Mouse (Mus musculus) embryonic stem cell, embryonic (primary cell): ENCODE results near the gene Fanci.

Source experiments
- CTCF ChIA-PET, 4 experiments: fragments of 300-600 bp in 2 of 4; fragments of 350-600 bp in 2 of 4; sonication (Branson Sonifier 250); formaldehyde crosslinking; loops; one replicate each; lab custom pipeline; 2022; ENCODE audit warnings: inconsistent platforms in 2 of 4; lab: Charles Lee
- POLR2A ChIA-PET, 4 experiments: fragments of 300-600 bp in 2 of 4; fragments of 350-600 bp in 2 of 4; sonication (Branson Sonifier 250); formaldehyde crosslinking; loops; one replicate each; lab custom pipeline; 2022; ENCODE audit warnings: antibody characterized with exemption in 4 of 4, inconsistent platforms in 1 of 4; lab: Charles Lee

Fanci gene

DNA sequence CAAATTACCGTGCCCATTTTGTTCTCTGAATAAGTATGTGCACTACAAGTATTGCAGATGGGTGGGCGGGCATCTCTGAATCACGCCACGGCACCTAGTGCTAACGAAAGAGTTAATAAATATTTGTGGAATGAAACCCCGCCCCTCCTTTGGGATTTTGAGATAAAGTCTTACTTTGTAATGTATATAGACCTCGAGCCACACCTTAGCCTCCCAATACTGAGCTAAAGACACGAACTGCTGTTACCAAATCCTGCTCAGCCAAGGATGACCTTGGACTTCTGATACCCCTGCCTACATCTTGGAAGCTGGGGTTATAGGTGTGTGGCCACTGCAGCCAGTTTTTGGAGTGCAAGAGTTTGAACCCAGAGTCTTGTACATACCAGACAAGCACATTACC is 6.7 kb downstream of the Fanci start:
- POLR2A ChIA-PET, result interaction anchor here (0.6 to 9.5 kb wide), 59 partner anchors 9 to 732 kb away, joined by 3 to 58 read pairs (median 4); partner anchors contain the start of genes Rlbp1 (in 3 of the 4), Ticrr (in 3 of the 4) and Abhd2 (in 1 of the 4)

DNA sequence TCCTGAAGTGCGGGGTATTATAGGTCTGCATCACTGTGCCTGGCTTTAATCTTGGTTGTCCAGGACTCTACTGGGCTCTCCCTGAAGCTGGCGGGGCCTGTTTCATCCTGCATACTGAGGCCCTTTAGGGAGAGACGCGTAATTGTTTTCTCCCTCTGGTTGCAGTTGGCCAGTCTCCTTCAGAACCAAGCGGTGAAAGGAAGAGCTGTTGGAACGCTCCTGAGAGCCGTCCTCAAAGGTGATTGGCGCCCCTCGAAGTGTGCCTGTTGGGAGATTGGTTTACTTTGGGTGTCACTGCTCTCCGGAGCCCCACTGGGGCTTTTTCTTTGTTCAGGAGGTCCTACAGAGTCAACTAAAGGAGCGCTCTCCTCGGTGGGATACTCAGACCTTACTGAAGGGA is 7.2 kb downstream of the Fanci start:
- CTCF ChIA-PET, result interaction anchor here in 2 of 4 experiments (0.5 to 1.8 kb wide), 5 partner anchors 13 to 170 kb away, joined by 3 to 5 read pairs (median 4); partner anchors contain the start of gene Rlbp1 (in 1 of the 2)
- POLR2A ChIA-PET, result interaction anchor here (0.7 to 9.5 kb wide), 53 partner anchors 8 to 731 kb away, joined by 3 to 58 read pairs (median 4); partner anchors contain the start of genes Rlbp1 (in 3 of the 4) and Ticrr (in 3 of the 4)

More for the DNA sequence above, 6.7 kb downstream of the Fanci start:
- CTCF ChIA-PET, result interaction anchor here in 3 of 4 experiments (0.5 to 1.8 kb wide), 5 partner anchors 12 to 170 kb away, joined by 3 to 5 read pairs (median 4); partner anchors contain the start of gene Rlbp1 (in 1 of the 3)

DNA sequence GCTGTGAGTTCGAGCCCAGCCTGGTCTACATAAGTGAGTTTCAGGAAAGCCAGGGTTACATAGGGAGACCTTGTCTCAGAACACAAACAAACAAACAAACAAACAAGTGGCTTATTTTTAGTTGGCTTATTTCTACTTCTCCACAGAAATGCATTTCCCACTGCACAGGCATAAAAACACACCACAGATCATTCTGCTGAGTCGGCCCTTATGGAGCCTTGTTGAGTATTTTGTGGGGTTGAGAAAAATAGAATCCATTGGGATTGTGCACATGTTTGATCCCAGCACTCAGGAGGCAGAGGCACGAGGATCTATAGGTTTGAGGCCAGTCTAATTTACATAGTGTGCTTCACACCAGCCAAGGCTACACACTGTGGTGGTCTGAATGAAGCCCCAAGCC is 8.6 kb downstream of the Fanci start:
- POLR2A ChIA-PET, result interaction anchor here in 1 of 4 experiments (9.5 kb wide), 1 partner anchor 28 kb away, joined by 58 read pairs; no protein-coding TSS in a partner anchor
- CTCF ChIA-PET, result no interaction called here

DNA sequence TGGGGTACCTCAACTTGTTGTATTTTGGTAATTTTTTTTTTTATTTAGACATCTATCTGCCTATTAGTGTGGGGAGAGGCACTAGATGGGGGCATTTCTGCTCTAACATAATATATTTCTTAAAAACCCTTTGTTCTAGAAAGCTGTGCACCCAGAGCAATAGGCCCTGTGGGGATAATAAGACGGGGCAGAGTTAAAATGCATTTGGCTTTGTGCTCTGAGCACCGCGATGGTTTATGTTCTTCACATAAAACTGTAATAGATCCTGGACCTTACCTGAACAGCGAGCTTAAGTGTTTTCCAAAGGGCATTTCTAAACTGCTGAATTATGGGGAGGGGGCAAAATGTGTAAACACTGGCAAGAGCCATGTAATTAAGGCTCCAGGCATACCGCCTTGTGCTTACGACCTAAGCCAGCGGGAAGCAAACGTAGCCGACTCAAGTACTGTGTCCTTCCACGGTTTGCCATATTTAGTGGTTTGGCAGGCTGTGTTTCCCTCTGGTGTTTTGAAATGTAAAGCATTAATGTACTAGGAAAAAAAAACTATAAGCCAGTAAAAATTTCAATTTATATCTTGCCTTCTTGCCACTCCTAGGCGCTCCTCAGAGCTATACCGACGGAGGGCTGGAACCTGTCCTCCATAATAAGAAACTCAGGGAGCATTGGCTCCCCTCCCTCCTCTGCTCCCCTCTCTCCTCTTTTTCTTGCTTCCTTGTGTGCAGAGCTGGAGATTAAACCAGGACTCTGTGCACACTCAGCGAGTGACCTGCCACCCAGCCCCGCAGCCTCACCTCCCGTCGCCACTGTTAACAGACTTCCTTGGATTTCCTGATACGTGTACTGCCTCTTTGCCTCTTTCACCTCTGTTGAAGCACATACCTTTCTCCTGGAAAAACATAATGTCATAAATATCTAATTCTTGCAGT is 23.0 kb downstream of the Fanci start:
- POLR2A ChIA-PET, result interaction anchor here in 3 of 4 experiments (0.7 to 3.3 kb wide), 7 partner anchors 9 to 745 kb away, joined by 3 to 13 read pairs (median 4); no protein-coding TSS in a partner anchor
- CTCF ChIA-PET, result interaction anchor here in 1 of 4 experiments (0.6 kb wide), 1 partner anchor 69 kb away, joined by 3 read pairs; no protein-coding TSS in a partner anchor

DNA sequence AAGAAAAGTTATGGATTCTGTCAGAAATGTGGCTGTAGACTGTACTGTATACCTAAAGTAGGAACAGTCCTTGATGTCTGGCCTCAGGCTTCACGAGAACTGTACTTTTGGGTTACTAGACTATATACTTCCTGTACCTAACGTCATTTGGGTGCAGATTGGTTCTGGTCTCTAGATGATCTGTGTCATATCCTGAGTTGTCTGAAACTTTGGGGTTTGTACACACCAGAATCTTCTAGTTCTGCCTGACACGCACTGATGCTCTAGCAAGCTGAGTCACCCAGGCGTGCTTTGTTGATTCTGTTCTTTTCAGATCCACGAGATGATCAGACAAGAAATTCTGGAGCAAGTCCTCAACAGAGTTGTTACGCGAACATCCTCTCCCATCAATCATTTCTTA is 28.2 kb downstream of the Fanci start:
- CTCF ChIA-PET, result no interaction called here
- POLR2A ChIA-PET, result no interaction called here

DNA sequence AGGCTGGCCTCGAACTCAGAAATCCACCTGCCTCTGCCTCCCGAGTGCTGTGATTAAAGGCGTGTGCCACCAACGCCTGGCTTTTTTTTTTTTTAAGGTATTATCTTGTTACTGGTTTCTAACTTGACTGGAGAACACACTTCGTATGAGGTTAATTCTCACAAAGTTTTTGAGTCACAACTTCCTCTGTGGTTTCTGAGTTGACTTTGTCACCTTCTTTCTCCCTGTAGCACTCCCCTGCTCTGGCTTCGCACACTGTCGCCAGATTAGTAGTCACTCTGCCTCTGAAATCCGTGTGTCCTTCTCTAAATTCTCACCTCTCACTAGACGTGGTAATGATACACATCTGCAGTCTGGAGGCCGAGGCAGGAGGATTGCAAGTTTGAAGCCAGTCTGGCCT is 31.1 kb downstream of the Fanci start:
- CTCF ChIA-PET, result no interaction called here
- POLR2A ChIA-PET, result interaction anchor here in 1 of 4 experiments (0.6 to 1.5 kb wide), 3 partner anchors 13 to 154 kb away, joined by 3 read pairs; no protein-coding TSS in a partner anchor

DNA sequence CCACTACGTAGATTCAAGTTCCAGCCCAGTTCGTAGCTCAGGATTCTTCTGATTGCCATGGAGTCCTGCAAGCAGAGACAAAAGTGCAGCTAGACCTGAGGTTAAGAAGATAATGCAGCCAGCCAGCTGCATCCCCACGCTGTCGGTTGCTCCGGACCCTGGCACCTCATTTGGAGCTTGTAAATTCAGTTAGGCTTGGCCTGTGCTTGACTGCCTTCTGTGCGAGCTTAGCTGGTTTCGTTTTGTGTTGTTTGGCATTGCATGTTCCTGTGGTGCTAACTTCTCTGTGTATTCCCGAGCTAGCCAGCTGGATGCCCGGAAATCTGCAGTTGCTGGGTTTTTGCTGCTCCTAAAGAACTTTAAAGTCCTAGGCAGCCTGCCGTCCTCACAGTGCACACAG is 34.1 kb downstream of the Fanci start:
- ChIA-PET POLR2A (interaction anchor here in 3 of 4 experiments (0.5 to 6.8 kb wide), 24 partner anchors 8 to 150 kb away, joined by 3 to 58 read pairs (median 5); partner anchors contain the start of gene Fanci (in 1 of the 3)), CTCF (interaction anchor here in 2 of 4 experiments (0.5 to 1.5 kb wide), 3 partner anchors 30 to 80 kb away, joined by 3 to 4 read pairs (median 4); no protein-coding TSS in a partner anchor)

DNA sequence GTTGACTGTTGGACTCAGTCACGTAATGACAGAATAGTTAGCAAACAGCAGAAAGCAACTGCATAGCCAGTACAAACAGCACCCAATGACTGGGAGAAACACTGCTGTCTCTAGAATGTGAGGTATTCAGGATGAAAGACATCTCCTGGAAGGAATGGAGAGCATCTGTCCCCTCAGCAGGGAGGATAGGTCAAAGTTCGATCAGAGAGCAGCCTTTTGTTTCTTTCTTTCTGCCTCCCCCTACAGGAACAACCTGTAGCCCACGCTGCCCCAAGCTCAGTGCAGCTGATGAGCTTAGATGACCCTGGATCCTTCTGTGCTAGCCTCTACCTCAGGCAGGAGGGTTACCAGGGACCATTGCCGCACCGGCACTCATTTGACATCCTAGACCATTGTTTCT is 36.5 kb downstream of the Fanci start:
- ChIA-PET CTCF (interaction anchor here in 1 of 4 experiments (0.9 kb wide), 1 partner anchor 46 kb away, joined by 3 read pairs; no protein-coding TSS in a partner anchor), POLR2A (interaction anchor here in 3 of 4 experiments (0.6 to 6.8 kb wide), 13 partner anchors 10 to 149 kb away, joined by 3 to 58 read pairs (median 3); partner anchors contain the start of gene Fanci (in 1 of the 3))

DNA sequence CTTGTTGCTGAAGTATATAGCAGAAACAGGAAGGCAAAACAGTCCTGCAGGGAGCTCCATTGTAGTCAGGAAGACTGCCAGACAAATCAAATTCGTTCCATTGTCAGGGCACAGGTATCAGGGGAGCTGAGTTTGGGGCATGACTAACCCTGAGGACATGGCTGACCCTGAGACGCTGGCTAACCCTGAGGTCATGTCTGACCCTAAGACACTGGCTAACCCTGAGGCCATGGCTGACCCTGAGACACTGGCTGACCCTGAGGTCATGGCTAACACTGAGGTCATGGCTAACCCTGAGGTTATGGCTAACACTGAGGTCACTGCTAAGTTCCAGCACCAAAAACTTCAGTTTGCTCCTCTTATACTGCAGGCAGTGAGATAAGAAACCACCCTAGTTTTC is 48.3 kb downstream of the Fanci start:
- ChIA-PET CTCF (interaction anchor here in 1 of 4 experiments (0.5 kb wide), 1 partner anchor 555 kb away, joined by 3 read pairs; no protein-coding TSS in a partner anchor), POLR2A (interaction anchor here in 2 of 4 experiments (1.2 to 1.9 kb wide), 3 partner anchors 15 to 19 kb away, joined by 3 to 6 read pairs (median 5); no protein-coding TSS in a partner anchor)

DNA sequence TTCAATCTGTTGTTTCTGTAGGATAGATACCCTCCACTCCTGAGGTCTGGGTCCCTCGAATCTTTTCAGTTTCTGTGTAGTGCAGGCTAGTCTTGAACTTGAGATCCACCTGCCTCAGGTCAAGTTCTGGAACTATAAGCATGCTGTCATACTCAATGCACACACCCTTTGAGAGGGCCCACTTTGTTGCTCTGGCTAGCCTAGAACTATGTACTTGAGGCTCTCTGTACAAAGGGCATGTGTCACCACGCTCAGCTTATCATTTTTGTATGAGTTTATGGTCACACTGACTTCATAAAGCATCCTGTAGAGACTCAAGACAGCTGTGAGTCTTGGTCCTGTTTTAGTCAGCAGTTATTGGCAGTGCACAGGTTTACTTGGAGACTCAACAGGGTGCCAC is 55.3 kb downstream of the Fanci start:
- CTCF ChIA-PET, result no interaction called here

DNA sequence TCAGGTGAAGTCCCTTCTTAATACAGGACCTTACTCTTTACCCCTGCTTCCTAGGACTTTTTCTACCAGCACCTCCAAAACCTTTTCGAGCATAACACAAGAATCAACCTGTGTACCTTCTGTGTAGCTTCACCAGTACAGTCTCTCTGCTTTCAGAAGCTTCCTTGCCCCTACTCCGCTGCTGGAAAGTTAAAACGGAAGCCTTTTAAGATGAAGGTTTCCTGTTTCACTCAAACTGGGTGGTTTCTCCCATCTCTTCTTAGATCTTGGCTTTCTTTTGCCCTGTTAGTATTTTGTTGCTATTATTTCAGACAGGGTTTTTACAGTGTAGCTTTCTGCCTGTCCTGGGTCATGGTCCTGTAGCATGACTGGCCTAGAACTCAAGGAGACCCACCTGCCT is 55.8 kb downstream of the Fanci start:
- CTCF ChIA-PET, result no interaction called here
- POLR2A ChIA-PET, result interaction anchor here in 2 of 4 experiments (0.6 to 5.2 kb wide), 8 partner anchors 9 to 303 kb away, joined by 3 to 31 read pairs (median 4); no protein-coding TSS in a partner anchor

More for the DNA sequence above, 55.3 kb downstream of the Fanci start:
- POLR2A ChIA-PET, result interaction anchor here in 2 of 4 experiments (0.6 to 5.2 kb wide), 8 partner anchors 12 to 303 kb away, joined by 3 to 31 read pairs (median 4); no protein-coding TSS in a partner anchor

DNA sequence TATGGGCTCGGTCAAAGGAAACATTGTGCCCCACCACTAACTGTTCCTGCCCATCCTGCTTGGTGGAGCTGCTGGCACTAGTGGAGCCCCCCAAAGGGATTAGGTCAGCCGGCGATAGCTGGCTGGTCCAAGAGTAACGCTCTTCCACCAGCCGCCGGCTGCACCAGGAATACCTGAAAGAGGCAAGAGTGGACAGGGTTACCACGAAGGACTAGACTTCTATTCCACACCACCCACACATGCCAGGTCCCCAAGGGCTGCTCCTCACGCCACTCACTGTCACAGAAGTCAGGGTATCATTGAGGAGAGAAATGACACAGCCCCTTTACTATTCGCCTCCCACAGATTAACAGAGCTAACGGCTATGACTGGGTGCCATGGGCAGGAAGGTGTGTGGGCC is 70.0 kb downstream of the Fanci start:
- CTCF ChIA-PET, result interaction anchor here in 2 of 4 experiments (0.6 to 0.7 kb wide), 2 partner anchors 69 to 92 kb away, joined by 3 read pairs; no protein-coding TSS in a partner anchor
- POLR2A ChIA-PET, result interaction anchor here in 3 of 4 experiments (1.0 to 3.0 kb wide), 9 partner anchors 8 to 90 kb away, joined by 3 to 15 read pairs (median 3); no protein-coding TSS in a partner anchor

DNA sequence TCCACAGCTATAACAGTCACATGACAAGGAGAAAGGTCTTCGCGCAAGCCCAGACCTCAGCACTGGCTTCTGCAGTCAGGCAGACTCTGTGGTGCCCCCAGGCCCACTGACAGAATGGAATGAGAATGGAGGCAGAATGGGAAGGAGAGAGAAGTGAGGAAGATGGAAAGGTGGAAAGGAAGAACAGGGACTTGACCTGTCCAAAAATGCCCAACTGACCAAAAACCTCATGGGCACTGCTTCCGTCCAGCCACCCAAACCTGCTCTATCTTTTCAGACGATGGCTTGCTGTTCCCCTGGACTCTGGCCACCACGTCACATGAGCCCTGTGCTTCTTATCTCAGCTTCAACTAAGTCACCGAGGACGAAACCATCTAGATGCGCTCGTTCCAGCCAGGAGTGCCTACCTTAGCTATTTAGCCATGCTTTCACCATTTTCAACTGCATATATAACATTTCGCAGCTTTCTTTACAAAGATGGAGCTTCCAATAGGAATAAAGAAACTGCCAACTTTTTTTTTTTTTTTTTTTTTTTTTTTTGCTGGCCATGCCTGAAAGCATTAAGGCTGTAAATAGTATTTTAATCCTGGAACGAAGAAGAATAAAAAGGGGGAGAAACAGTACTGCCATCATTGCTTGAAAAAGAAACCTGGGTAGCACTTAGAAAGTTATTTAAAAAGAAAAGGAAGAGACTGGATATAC is 71.8 kb downstream of the Fanci start:
- CTCF ChIA-PET, result interaction anchor here in 1 of 4 experiments (0.7 kb wide), 1 partner anchor 65 kb away, joined by 5 read pairs; no protein-coding TSS in a partner anchor
- POLR2A ChIA-PET, result interaction anchor here (0.6 to 4.7 kb wide), 13 partner anchors 10 to 1257 kb away, joined by 3 to 33 read pairs (median 4); partner anchors contain the start of gene Fanci (in 1 of the 4)

DNA sequence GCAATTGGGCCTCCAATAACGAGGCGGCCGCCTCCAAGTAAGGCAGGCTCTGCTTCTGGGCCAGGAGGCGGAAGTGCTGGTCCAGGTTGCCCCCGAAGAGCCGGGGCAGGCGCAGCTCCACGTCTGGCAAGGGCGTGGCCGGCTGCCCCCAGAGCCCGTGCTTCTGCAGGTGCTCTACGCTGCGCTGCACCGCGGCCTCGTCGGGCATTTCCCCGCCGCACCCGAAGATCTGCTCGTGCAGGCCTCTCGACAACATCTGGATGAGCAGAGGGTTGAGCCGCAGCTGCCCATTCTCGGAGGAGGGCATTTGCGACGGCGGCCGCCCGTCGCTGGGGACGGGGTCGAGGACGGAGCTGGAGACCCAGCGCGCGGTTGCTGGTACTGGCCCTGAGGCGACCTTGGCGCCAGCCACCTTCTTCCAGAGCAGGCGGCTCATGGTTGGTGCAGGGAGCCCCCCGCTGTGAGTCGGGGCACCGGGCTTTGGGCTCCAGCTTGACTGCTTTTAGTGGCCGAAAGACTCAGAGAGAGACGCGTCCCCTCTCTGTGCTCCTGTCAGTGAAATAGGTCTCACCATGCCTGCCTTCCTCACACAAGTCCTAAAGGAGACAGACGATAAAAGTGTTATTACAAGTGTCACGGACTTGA is 73.2 kb downstream of the Fanci start:
- ChIA-PET CTCF (interaction anchor here in 1 of 4 experiments (0.9 kb wide), 1 partner anchor 119 kb away, joined by 3 read pairs; no protein-coding TSS in a partner anchor), POLR2A (interaction anchor here (0.5 to 4.7 kb wide), 26 partner anchors 10 to 228 kb away, joined by 3 to 33 read pairs (median 4); partner anchors contain the start of genes Abhd2 (in 1 of the 4) and Fanci (in 1 of the 4))

DNA sequence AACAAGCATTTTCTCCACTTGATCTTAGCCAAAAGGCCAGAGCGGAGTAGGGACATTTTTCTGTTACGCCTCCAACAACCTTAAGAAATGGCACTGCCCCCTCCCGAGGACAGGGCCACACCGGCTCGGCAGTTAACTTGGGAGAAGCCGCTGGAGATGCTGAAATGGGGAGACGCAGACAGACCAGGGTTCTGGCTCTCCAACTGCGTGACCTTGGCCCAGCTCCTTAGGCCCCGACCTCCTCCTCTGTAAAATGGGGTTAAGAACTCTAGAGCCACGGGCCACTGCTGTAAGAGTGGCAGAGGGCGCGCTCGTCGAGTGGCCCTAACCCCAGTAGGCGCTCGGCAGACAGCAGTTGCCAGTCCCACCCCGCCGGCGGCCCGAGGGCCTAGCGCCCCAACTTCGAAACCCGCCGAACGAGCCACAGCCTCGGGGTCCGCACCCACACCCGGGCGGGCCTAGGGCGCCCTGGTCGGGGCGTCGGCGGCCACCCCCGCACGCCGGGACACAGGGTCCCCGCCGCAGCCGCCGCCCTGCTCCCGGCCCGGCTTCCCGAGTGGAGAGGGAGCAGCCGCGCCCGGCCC is 73.8 kb downstream of the Fanci start:
- ChIA-PET CTCF (no interaction called here), POLR2A (interaction anchor here (0.5 to 4.7 kb wide), 18 partner anchors 11 to 227 kb away, joined by 3 to 33 read pairs (median 4); partner anchors contain the start of gene Fanci (in 2 of the 4))
